Comparison of ENCODE assay signal across 12 mouse cellular contexts in the genomic region with DNA sequence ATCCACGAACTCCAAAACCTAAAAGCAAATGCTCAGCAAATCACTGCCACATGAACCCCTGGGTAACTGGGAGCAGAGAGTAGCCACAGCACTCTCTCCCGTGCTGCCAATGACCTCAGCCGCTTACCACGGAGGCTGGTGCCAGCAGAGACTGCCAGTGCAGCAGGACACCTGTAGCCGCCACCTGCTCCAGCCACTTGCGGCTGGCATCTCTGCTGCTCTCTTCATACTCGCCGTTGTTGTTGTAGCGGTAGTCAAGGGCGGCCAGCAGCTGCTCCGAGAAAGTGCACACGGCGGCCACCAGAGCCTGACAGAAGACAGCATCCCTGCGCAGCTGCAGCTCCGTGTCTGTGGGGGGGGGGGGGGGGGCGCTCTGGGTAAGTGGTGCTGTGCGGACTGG.
DNase-seq lines count a peak whose midpoint lies in the region; ATAC-seq and TF ChIP-seq lines count a peak whose summit lies in the region.
"Had no signal": no experiment of that assay in that cellular context is flagged by ENCODE, and none has a peak within 500 bp of the region (broad histone marks: within the 10 kb centered on the region; RNA-seq: fewer than 3 reads in every experiment).

No protein-coding gene starts in this region.

- no peak overlapping the region for H3K9ac ChIP-seq in hindbrain, embryonic 16.5 days (ENCODE audit: low read depth, low read length)
- H3K9ac ChIP-seq in hindbrain, embryonic 11.5 days (ENCODE audit: low read depth, low read length), result no peak overlapping the region
- H3K9ac ChIP-seq in forebrain, postnatal 0 days, result no peak overlapping the region
- H3K9ac ChIP-seq: limb, embryonic 12.5 days; lung, embryonic 15.5 days had no signal

- 45% methylated on average over 16 of the region's 17 CpGs for WGBS in hindbrain, embryonic 16.5 days
- WGBS in hindbrain, embryonic 11.5 days, result 73% methylated on average over 15 of the region's 17 CpGs
- 11% methylated on average over 17 of the region's 17 CpGs for WGBS in cerebellum, adult 2 months
- WGBS in forebrain, postnatal 0 days, result 51% methylated on average over 16 of the region's 17 CpGs

- H3K4me3 ChIP-seq in hindbrain, embryonic 16.5 days (ENCODE audit: low read length), result no peak overlapping the region
- no peak overlapping the region for H3K4me3 ChIP-seq in hindbrain, embryonic 11.5 days (ENCODE audit: low read depth, low read length)
- no peak overlapping the region for H3K4me3 ChIP-seq in cerebellum, adult 2 months (replicated peaks; ENCODE audit: insufficient read depth, low read depth, low read length)
- no peak overlapping the region for H3K4me3 ChIP-seq in forebrain, postnatal 0 days (ENCODE audit: low read depth, low read length)
- H3K4me3 ChIP-seq: limb, embryonic 12.5 days; lung, embryonic 15.5 days had no signal

- DNase-seq in hindbrain, embryonic 11.5 days (ENCODE audit: low spot score), result no peak
- DNase-seq in R1 (ENCODE audit: low read depth, low spot score), result peak; percentile 16
- peak; percentile 73 to 81 for DNase-seq in cerebellum, adult 2 months
- no peak for DNase-seq in forebrain, postnatal 0 days
- no peak for DNase-seq in c-Kit-positive CD71-positive TER-119-positive erythroid progenitor cells, embryonic 14.5 days (ENCODE audit: low spot score)
- DNase-seq in heart, adult 18-20 months, result no peak
- DNase-seq in layer of hippocampus, adult 11-12 months (ENCODE audit: low spot score), result no peak
- DNase-seq: thymus, adult 18-20 months had no signal

- no peaks in the 10 kb centered on the region for H3K4me1 ChIP-seq in hindbrain, embryonic 16.5 days (ENCODE audit: control insufficient read depth, insufficient read depth, low read depth, low read length)
- no peaks in the 10 kb centered on the region for H3K4me1 ChIP-seq in hindbrain, embryonic 11.5 days (replicated peaks; ENCODE audit: control insufficient read depth, insufficient read depth, low read length)
- no peaks in the 10 kb centered on the region for H3K4me1 ChIP-seq in cerebellum, adult 2 months (ENCODE audit: control insufficient read depth, insufficient read depth, low read length)
- no peaks in the 10 kb centered on the region for H3K4me1 ChIP-seq in forebrain, postnatal 0 days (ENCODE audit: insufficient read depth)
- H3K4me1 ChIP-seq: limb, embryonic 12.5 days; lung, embryonic 15.5 days had no signal

- no peak for TF ChIP-seq POLR2A in cerebellum, adult 2 months (IDR thresholded peaks at IDR 0.05; ENCODE audit: borderline replicate concordance, insufficient read depth, low read length)

- no peak overlapping the region for H3K27ac ChIP-seq in hindbrain, embryonic 16.5 days (ENCODE audit: low read depth, low read length)
- H3K27ac ChIP-seq in hindbrain, embryonic 11.5 days (ENCODE audit: low read depth, low read length), result no peak overlapping the region
- no peak overlapping the region for H3K27ac ChIP-seq in cerebellum, adult 2 months (ENCODE audit: insufficient read depth, low read length)
- H3K27ac ChIP-seq in forebrain, postnatal 0 days (ENCODE audit: low read depth, low read length), result no peak overlapping the region
- H3K27ac ChIP-seq: limb, embryonic 12.5 days; lung, embryonic 15.5 days had no signal

- no peaks in the 10 kb centered on the region; the same call in 1 of the 2 replicates for H3K36me3 ChIP-seq in hindbrain, embryonic 16.5 days (ENCODE audit: control insufficient read depth, insufficient read depth, low read length)
- peaks cover 3% of the 10 kb centered on the region; the same call in 1 of the 2 replicates for H3K36me3 ChIP-seq in hindbrain, embryonic 11.5 days (ENCODE audit: control insufficient read depth, insufficient read depth, low read length)
- H3K36me3 ChIP-seq in forebrain, postnatal 0 days (ENCODE audit: insufficient read depth), result peaks cover 22% of the 10 kb centered on the region
- H3K36me3 ChIP-seq: lung, embryonic 15.5 days had no signal

- ATAC-seq in hindbrain, embryonic 16.5 days, result 0 out of 2 replicates have a peak, but pooled peaks have one; percentile 18
- ATAC-seq in hindbrain, embryonic 11.5 days (ENCODE audit: low FRiP score), result no peak
- peak; percentile 52 for ATAC-seq in forebrain, postnatal 0 days

- no peaks in the 10 kb centered on the region for H3K27me3 ChIP-seq in hindbrain, embryonic 16.5 days (replicated peaks; ENCODE audit: control insufficient read depth, insufficient read depth, low read length)
- no peaks in the 10 kb centered on the region for H3K27me3 ChIP-seq in hindbrain, embryonic 11.5 days (ENCODE audit: control insufficient read depth, insufficient read depth, low read length)
- no peaks in the 10 kb centered on the region for H3K27me3 ChIP-seq in cerebellum, adult 2 months (ENCODE audit: control insufficient read depth, insufficient read depth, low read length)
- H3K27me3 ChIP-seq in forebrain, postnatal 0 days (ENCODE audit: insufficient read depth, low read length), result no peaks in the 10 kb centered on the region
- H3K27me3 ChIP-seq: CH12.LX; limb, embryonic 12.5 days; lung, embryonic 15.5 days had no signal

- TF ChIP-seq CTCF in cerebellum, adult 2 months (IDR thresholded peaks at IDR 0.05; ENCODE audit: borderline replicate concordance, insufficient read depth, low read depth, low read length), result no peak
- TF ChIP-seq CTCF in forebrain, postnatal 0 days (IDR thresholded peaks at IDR 0.05; ENCODE audit: low read depth), result no peak

- no peaks in the 10 kb centered on the region for H3K9me3 ChIP-seq in hindbrain, embryonic 16.5 days (ENCODE audit: control insufficient read depth, low read length)
- H3K9me3 ChIP-seq in hindbrain, embryonic 11.5 days (ENCODE audit: control insufficient read depth, low read length), result no peaks in the 10 kb centered on the region
- no peaks in the 10 kb centered on the region for H3K9me3 ChIP-seq in forebrain, postnatal 0 days (ENCODE audit: low read length)
- H3K9me3 ChIP-seq: limb, embryonic 12.5 days; lung, embryonic 15.5 days had no signal

- peak overlapping the region; percentile 5; the same call in 1 of the 2 replicates for H3K4me2 ChIP-seq in hindbrain, embryonic 16.5 days (ENCODE audit: low read length)
- H3K4me2 ChIP-seq in hindbrain, embryonic 11.5 days (replicated peaks; ENCODE audit: low read depth, low read length), result no peak overlapping the region
- H3K4me2 ChIP-seq in forebrain, postnatal 0 days (ENCODE audit: low read depth), result no peak overlapping the region
- H3K4me2 ChIP-seq: limb, embryonic 12.5 days; lung, embryonic 15.5 days had no signal

Comparison
In these comparisons a context has a peak if more than half of its experiments do, and no peak if none do; other contexts are left out.
1. DNase-seq: peak in R1 (single experiment) and cerebellum, adult 2 months (2 of 2); none in hindbrain, embryonic 11.5 days (single experiment), forebrain, postnatal 0 days (single experiment), c-Kit-positive CD71-positive TER-119-positive erythroid progenitor cells, embryonic 14.5 days (single experiment), heart, adult 18-20 months (0 of 2) and layer of hippocampus, adult 11-12 months (single experiment).